Mouse (Mus musculus): ENCODE data around the gene Scml4.

DNA sequence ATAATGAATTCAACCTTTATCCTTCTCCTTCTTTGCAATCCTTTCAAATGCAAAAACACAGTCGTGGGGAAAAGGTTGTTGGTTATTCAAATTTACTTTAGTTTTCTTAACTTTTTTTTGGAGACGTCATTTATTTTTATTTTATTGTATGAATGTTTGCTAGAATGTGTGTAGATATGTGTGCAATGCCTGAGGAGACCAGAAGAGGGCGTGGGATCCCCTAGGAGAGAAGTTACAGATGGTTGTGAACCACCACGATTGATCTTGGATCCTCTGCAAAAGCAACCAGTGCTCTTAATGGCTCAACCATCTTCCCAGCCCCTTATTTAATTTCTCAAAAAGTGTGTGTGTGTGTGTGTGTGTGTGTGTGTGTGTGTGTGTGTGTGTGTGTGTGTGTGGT is 53.0 kb downstream of the Scml4 start:
- no peak for TF ChIP-seq CTCF (IDR thresholded peaks at IDR 0.05; ENCODE audit: control insufficient read depth, insufficient read depth, insufficient replicate concordance, low read depth, low read length)
- TF ChIP-seq POLR2A (IDR thresholded peaks at IDR 0.05; ENCODE audit: control insufficient read depth, low read depth, low read length), result no peak
